Mouse (Mus musculus) regulatory T cell (primary cell): ENCODE data around the gene Zmym5.
"Not testable (repeated sequence)": the region's sequence is repeated elsewhere in the genome, so short reads cannot be mapped to it uniquely, and the experiment has no call there.

ENCODE experiments used
- in situ Hi-C: fragments of 300-600 bp; cut with MboI, MseI; formaldehyde crosslinking; loops from one replicate; pipeline ENCODE4 v1.15.1; 2025; ENCODE audit warnings: high pct_unique_total_duplicates

The Zmym5 gene

GRCm38 (mm10) chr14:56811701-56812339, at the start of gene Zmym5:
Zmym5 (minus strand) TSS chr14:56811716.
- in situ Hi-C loops: loop anchor here (5.0 kb wide), 1 partner anchor 75 kb away; the partner anchor contains the start of gene Zmym2

- in situ Hi-C loops: loop anchor here (10.0 kb wide), 1 partner anchor 1585 kb away; no protein-coding TSS in a partner anchor
Measured at GRCm38 (mm10) chr14:56849681-56850080, 38.2 kb upstream of the Zmym5 start.

- in situ Hi-C loops: loop anchor here (10.0 kb wide), 1 partner anchor 1584 kb away; no protein-coding TSS in a partner anchor
Measured at GRCm38 (mm10) chr14:56848322-56848721, 36.8 kb upstream of the Zmym5 start.

- in situ Hi-C loops: loop anchor here (10.0 kb wide), 1 partner anchor 1580 kb away; no protein-coding TSS in a partner anchor
Measured at GRCm38 (mm10) chr14:56844507-56844906, 33.0 kb upstream of the Zmym5 start.

GRCm38 (mm10) chr14:56844033-56844432, 32.5 kb upstream of the Zmym5 start:
- in situ Hi-C loops: loop anchor here (10.0 kb wide), 1 partner anchor 1579 kb away; no protein-coding TSS in a partner anchor

- in situ Hi-C loops: not testable (repeated sequence)
Measured at GRCm38 (mm10) chr14:56834576-56834975, 23.1 kb upstream of the Zmym5 start.

GRCm38 (mm10) chr14:56833211-56833610, 21.7 kb upstream of the Zmym5 start:
- in situ Hi-C loops: not testable (repeated sequence)

- in situ Hi-C loops: no loop called here
Measured at GRCm38 (mm10) chr14:56832563-56833113, 21.1 kb upstream of the Zmym5 start.

GRCm38 (mm10) chr14:56832147-56832546, 20.6 kb upstream of the Zmym5 start:
- in situ Hi-C loops: no loop called here

GRCm38 (mm10) chr14:56830491-56831045, 19.1 kb upstream of the Zmym5 start:
- in situ Hi-C loops: no loop called here

- in situ Hi-C loops: no loop called here
Measured at GRCm38 (mm10) chr14:56824562-56824961, 13.0 kb upstream of the Zmym5 start.

GRCm38 (mm10) chr14:56817616-56818015, 6.1 kb upstream of the Zmym5 start:
- in situ Hi-C loops: no loop called here

GRCm38 (mm10) chr14:56817131-56817530, 5.6 kb upstream of the Zmym5 start:
- in situ Hi-C loops: no loop called here

- in situ Hi-C loops: no loop called here
Measured at GRCm38 (mm10) chr14:56816541-56816940, 5.0 kb upstream of the Zmym5 start.

GRCm38 (mm10) chr14:56812520-56813036, 1.1 kb upstream of the Zmym5 start:
- in situ Hi-C loops: loop anchor here (5.0 kb wide), 1 partner anchor 75 kb away; the partner anchor contains the start of gene Zmym2

- in situ Hi-C loops: loop anchor here (5.0 kb wide), 1 partner anchor 76 kb away; the partner anchor contains the start of gene Zmym2
Measured at GRCm38 (mm10) chr14:56810781-56811690, 480 bp downstream of the Zmym5 start.

- in situ Hi-C loops: no loop called here
Measured at GRCm38 (mm10) chr14:56793243-56793642, 18.3 kb downstream of the Zmym5 start.

GRCm38 (mm10) chr14:56784575-56784974, 26.9 kb downstream of the Zmym5 start:
- in situ Hi-C loops: no loop called here

GRCm38 (mm10) chr14:56778933-56779300, 32.6 kb downstream of the Zmym5 start:
- in situ Hi-C loops: no loop called here

GRCm38 (mm10) chr14:56778200-56778932, 33.1 kb downstream of the Zmym5 start, which contains the start of gene Pspc1:
Pspc1 (minus strand) TSS chr14:56778316.
- in situ Hi-C loops: no loop called here
